Mouse (Mus musculus) heart, adult 2 months (tissue): ENCODE results near the gene Plekha5.

ENCODE experiments used
- CTCF ChIP-seq: fragments of 200-600 bp; IDR thresholded peaks from 2 replicates; pipeline ENCODE4 v1.8.1; 2022; ENCODE audit warnings: antibody characterized with exemption, mild to moderate bottlenecking, moderate library complexity
- EP300 ChIP-seq: fragments of 200-500 bp; IDR thresholded peaks from 2 replicates; pipeline ENCODE4 v1.6.1; 2011; ENCODE audit warnings: low read depth, low read length, control low read depth; ENCODE audit not compliant: insufficient read depth
- POLR2A ChIP-seq: fragments of 200-500 bp; IDR thresholded peaks from 2 replicates; pipeline ENCODE4 v1.6.1; 2011; ENCODE audit warnings: mild to moderate bottlenecking, low read depth, low read length, control low read depth; ENCODE audit not compliant: insufficient read depth

DNA sequence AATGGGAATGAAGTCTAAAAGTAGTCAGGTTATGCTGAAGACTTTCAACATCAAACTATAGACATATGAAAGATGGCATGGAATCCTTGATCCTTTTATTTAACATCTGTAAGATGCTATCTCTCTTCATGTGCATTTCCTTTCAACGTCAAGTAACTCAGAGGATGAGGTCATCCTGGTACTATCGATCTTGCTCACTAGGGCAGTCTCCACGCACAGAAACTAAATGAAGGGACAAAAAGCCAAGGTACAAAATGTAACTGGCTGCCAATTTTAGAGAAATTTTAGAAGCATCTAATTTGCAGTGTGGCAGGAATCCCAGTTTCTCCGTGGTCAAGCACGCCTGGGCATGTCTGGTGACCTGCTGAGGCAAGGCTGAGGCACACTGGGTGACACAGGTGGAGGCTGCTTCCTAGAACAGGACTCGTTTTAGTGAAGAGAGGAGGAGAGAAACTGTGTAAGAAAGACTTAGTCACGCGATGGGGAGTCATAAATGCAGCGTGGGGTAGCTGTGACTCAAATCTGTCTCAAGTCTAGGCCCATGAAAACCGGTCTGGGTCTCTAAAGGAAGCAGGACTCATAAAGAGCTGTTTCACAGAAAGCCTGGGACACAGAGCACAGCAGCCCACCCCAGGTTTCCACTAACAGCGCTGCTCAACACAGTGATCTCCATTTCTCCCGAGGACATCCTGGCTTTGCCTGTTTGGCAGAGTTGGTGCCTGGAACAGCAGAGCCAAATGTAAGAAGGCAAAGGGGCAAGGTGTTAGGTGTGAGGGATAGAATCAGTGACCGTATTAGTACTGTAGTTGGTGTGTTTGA, 196.9 kb downstream of the Plekha5 start:
- TF ChIP-seq POLR2A (no peak), CTCF (no peak), EP300 (no peak)
